Mouse (Mus musculus) E14TG2a.4 (cell line): ENCODE data around the gene Cldn1.

Experiments used
- CTCF ChIP-seq: conservative IDR thresholded peaks from 2 replicates; pipeline ENCODE4 v1.5.1; 2014; ENCODE audit warnings: low read length
- NANOG ChIP-seq: IDR thresholded peaks from 2 replicates; pipeline ENCODE4 v1.6.1; 2014; ENCODE audit warnings: borderline replicate concordance, low read length, mixed read lengths
- POU5F1 ChIP-seq: IDR thresholded peaks from 2 replicates; pipeline ENCODE4 v1.6.1; 2014; ENCODE audit warnings: low read length, borderline replicate concordance

DNA sequence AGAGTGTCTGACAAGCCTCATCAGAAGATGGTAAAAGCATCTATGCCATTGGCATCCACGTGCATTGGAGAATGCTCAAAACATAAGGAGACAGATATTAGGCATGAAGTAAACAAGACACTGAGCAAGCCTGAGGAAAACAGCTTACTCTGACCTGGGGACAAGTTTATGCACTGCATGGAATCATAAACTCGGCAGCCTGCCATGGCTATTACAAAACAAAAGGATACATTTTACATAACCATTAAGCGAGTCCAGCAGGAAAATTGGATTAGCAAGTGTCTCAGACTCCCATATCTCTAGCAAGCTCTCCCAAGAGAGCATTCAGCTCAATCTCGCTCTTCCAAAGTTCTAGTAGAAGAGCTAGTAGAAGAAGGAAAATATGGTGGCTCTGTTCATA lies 19.3 kb upstream of the Cldn1 start:
- TF ChIP-seq NANOG (no peak), CTCF (no peak), POU5F1 (no peak)
